Mouse (Mus musculus) layer of hippocampus, adult 9-11 months (tissue): ENCODE results near the gene Nup107.

Source experiments
- DNase-seq: peaks from one replicate; pipeline ENCODE4 v3.0.0; 2022

Nup107 gene

GRCm38 (mm10) chr10:117792141-117793091 is at the start of gene Nup107:
TSS of gene Nup107 (minus strand) at chr10:117792705.
- DNase-seq: peak; percentile 99

GRCm38 (mm10) chr10:117841765-117842164 is 49.3 kb upstream of the Nup107 start:
- no peak for DNase-seq

- no peak for DNase-seq
Measured at GRCm38 (mm10) chr10:117840431-117840995, 48.0 kb upstream of the Nup107 start.

DNA sequence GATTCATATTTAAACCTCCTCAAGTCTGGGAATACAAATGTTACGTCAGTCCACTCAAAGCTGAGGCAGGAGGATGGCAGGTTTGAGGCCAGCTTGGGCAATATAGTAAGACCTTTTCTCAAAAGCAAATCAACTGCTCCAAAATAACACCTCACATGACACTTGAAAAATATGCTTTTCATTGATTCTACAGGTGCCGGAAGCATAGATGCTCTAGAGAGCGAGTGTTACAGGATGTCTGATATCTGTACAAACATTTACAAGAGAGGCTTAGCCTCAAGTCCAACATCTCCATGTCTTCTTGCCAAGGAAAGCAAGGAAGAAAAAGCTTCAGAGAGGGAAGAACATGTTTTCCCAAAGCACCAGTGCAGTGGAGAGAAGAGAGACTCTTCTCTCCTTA is 47.2 kb upstream of the Nup107 start:
- DNase-seq: no peak

DNA sequence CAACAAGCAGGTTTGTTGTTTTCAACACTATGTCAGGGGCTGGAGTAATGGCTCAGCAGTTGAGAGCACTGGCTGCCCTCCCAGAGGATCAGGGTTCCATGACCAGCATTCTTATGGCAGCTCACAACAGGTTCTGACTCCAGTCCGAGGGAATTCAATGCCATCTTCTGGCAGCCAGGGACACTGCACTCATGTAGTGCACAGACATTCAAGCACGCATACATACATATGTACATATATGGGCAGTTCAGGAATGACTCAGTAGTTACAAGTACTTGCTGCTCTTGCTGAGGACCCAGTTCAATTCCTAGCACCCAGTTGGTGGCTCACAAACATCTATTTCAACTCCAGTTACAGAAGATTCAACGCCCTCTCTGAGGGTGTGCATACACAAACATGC is 46.4 kb upstream of the Nup107 start:
- DNase-seq: no peak

- DNase-seq: no peak
Measured at GRCm38 (mm10) chr10:117836354-117836753, 43.8 kb upstream of the Nup107 start.

- DNase-seq: no peak
Measured at GRCm38 (mm10) chr10:117835453-117835852, 42.9 kb upstream of the Nup107 start.

DNA sequence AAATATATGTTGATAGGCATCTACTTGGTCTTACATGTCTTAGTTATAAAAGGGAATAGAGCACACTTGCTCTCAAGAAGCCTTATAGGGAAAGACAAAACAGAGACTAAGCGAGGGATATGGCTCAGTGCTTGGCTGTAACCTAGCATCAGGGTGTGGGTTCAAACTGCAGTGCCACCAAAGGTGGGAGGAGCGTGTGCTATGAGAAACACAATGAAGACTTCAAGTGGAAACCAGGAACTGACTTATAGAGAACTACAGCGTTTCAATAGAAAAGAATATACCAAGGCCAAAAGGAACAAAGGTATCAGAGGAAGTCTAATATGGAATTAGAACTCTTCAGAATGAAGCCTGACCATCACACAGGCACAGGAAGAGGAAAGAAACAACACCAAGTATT is 38.3 kb upstream of the Nup107 start:
- DNase-seq: no peak

GRCm38 (mm10) chr10:117829472-117830155 is 37.1 kb upstream of the Nup107 start:
- no peak for DNase-seq

DNA sequence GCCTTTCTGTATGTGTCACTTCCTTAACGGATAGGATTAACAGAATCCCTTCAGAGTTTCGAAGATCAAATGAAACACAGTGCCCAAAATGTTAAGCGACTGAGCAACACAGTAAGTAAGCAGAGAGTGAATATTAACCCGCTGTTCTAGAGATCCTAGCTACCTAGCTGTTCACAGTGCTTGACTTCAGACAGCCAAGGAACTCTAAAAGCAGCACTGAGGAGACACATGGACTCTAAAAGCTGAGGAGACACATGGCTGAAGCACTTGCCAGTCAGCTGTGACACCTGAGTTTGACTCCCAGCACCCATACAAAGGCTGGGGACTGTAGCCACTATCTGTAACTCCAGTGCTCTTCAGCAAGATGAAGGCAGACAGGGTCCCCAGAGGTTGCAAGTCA is 36.5 kb upstream of the Nup107 start:
- DNase-seq: no peak

GRCm38 (mm10) chr10:117828536-117828935 is 36.0 kb upstream of the Nup107 start:
- no peak for DNase-seq

GRCm38 (mm10) chr10:117824647-117825046 is 32.1 kb upstream of the Nup107 start:
- DNase-seq: no peak

DNA sequence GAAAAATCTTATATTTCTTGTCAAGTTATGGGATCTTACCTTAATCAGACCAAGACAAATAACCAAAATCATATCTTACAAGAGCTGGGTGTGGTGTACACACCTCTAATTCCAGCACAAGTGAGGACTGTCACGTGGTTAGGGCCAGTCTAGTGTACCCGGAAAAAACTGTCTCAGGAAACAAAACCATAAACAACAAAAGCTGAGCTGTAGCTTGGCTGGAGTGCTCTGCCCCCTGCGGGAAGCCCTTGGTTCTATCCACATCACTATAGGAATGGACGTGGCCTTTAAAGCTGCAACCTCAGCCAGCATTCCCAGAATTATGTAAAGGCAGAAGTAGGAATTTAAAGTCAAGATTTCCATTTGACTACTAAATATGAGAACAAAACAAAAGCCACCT is 31.6 kb upstream of the Nup107 start:
- DNase-seq: no peak

- DNase-seq: no peak
Measured at GRCm38 (mm10) chr10:117823321-117823720, 30.8 kb upstream of the Nup107 start.

DNA sequence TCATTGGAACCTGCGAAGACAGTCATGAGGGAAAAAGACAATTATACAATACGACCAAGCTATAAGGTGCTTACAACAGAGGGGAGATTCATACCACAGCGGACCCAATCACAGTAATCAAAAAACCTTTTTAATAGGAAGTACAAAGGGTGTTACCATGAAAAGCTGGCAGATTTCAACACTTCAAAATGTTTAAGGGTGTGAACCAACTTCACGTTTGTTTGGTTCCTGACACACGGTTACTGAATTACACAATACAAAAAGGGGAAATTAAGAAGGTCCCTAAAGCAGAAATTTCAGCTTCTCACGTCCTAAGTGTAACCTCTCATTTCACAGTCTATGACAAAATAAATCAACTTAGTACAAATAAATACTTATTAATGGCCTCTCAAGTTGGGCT is 26.1 kb upstream of the Nup107 start:
- no peak for DNase-seq

GRCm38 (mm10) chr10:117816721-117817120 is 24.2 kb upstream of the Nup107 start:
- DNase-seq: no peak

- no peak for DNase-seq
Measured at GRCm38 (mm10) chr10:117812501-117812900, 20.0 kb upstream of the Nup107 start.

- DNase-seq: no peak
Measured at GRCm38 (mm10) chr10:117811555-117811954, 19.1 kb upstream of the Nup107 start.

GRCm38 (mm10) chr10:117810506-117810905 is 18.0 kb upstream of the Nup107 start:
- DNase-seq: no peak

GRCm38 (mm10) chr10:117808068-117808467 is 15.6 kb upstream of the Nup107 start:
- DNase-seq: no peak

DNA sequence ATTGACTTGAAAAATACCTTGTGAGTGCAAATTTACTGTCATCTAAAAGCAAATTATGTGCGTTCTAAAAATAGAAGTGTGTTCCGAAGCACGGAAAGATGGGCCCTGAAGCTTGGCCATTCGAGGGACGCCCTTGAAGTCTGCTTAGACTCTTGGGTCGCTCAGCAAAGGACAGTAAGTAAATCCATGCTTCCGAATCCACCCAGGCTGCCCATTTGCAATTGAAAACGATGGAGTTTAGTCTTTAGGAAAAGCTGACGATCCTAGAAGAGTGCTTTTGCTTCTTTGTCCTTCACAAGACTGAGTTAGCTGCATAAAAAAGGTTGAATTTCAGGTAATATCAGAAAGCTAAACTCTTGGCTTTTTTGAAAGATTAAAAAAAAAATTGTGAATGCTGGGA is 13.4 kb upstream of the Nup107 start:
- no peak for DNase-seq

DNA sequence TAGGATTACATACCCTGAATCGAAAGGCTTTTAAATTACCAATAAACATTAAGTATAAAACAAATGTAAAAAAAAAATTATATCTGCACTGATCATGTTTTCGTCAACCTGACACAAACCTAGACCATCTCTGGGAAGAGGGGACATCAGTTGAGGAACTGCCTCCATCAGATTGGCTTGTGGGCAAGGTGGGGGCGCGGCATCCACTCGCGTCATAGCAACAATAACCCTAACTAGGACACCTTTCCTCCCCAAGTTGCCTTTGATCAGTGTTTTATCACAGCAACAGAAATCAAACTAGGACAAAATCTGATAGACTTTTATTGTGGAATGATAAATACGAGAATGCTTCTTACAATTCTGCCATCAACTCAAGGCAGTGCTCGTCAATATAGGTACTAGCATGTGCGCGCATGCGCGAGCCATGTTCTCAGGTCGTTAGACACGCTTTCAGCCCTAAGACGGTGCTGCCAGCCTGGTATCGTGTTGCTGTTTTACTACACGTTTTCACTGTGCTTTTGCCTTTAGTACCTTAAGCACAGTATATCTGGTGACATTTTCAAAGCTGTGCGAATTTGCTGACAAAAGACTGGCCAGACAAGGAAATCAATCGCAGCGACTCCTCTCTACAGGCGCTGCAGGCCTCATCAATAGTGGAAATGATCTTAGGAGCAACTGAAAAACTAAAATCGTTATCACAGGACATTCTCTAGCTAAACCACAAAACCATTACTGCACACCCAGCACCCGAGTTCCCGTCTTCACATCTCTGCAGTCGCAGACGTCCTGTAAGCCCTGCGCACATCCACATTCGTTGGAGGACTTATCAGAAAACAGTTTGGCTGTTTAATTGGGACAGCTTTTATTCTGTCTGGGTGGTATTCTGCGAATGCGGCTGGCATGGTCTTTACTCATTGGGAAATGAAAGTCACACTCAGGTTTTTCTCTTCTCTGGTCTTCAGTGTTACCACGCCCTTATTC is 11.7 kb upstream of the Nup107 start:
- no peak for DNase-seq

- no peak for DNase-seq
Measured at GRCm38 (mm10) chr10:117801886-117802285, 9.4 kb upstream of the Nup107 start.
